Mouse (Mus musculus) urinary bladder, postnatal 4 days (tissue): ENCODE results near the gene Slc39a2.
A peak's percentile ranks its signal among the peaks of the same experiment; 100 is the strongest.
"Not testable (repeated sequence)": the region's sequence is repeated elsewhere in the genome, so short reads cannot be mapped to it uniquely, and the experiment has no call there.

ENCODE experiments used
- DNase-seq, 2 experiments: peaks; one replicate each; pipeline ENCODE4 v3.0.0; 2021 to 2022; ENCODE audit warnings: low spot score in 2 of 2

Gene Slc39a2

DNA sequence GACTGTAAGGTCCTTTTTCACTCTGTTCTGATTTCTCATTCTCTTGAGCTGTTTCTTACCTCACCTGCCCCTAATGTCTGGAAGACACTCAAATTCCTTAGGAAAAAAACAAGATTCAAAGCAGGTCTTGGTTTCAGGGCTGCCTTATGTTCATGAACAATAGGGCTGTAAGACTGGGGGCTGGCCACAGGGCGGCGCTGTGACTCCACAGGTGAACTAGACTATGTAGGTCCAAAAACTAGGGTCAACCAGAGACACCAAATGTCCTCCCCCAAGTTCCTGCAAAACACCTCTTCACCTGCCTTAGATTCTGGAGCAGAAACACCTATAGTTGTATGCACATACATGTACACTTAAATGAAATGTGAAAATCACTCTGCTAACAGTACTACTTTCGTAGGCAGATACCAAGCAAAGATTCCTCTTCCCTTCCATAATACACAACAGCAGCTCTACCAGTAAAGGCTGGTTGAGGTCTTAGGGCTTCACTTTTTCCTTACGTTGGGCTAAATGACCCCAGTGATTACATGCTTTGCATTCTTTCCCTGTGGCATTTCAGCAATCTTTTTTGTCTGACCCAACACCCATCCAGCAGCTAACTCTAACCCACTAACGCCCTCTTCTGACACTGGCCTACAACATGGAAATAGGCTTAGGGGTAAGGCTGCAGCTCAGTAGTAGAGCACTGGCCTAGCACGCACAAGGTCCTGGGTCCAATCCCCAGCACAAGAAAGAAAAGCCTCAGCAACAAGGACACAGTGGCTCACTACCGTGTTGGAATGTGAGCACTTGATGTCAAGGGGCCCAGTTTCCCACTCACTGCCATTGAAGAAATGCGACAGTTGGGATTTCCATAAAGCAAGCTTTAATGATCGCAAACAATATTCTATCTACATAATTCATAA is 10.4 kb downstream of the Slc39a2 start:
- peak; percentile 66 to 82 for DNase-seq

GRCm38 (mm10) chr14:51903782-51904181 is 11.1 kb downstream of the Slc39a2 start:
- no peak for DNase-seq

- no peak for DNase-seq
Measured at GRCm38 (mm10) chr14:51904706-51905105, 12.0 kb downstream of the Slc39a2 start.

GRCm38 (mm10) chr14:51906102-51906501 is 13.4 kb downstream of the Slc39a2 start:
- DNase-seq: no peak

DNA sequence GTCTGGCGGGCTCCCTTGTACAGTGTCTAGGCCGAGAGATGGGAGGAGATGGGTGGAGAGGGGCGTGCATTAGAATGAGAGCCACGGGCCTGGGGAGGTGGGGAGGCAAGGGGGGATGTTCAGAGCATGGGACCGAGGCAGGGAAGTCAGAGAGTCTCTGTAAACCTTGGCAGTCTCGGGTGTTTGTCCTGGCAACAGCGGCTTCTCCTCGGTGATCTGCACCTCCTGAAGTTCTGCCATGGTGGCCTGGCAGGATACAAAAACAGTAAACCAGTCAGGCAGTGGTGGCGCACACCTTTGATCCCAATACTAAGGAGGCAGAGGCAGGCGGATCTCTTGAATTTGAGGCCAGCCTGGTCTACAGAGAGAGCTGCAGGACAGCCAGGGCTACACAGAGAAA is 18.6 kb downstream of the Slc39a2 start:
- DNase-seq: no peak

DNA sequence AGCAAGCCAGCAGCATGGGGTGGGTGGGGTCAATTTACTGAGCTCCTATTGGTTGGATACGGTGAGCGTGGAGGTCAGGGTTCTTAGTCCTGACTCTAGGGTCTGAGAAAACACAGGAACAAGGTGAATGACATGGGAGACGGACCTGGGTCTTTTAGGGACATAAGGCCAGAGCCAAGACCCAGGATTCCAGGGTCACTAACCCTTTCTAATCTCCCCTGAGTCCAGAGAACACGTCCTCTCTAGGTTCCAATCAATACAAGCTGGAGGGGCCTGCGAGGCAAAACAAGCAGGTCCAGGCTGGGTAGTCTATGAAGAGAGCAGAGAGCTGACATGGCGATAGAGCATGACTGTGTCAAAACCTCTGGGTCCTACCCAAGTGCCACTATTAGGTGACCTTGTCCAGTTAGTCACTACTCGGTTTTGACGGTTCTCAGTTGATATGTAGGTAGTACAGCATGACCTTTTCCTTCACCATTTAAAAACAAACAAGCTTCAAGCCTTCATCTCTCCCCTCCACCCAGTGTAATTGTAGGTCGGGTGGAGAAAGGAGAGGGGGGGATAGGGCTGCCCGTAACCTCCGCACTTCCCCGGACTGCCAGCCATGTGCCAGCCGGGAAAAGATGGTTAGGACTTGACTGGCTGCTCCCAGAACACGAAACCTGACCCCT is 19.8 kb downstream of the Slc39a2 start:
- no peak for DNase-seq

- peak; percentile 76 to 81 for DNase-seq
Measured at GRCm38 (mm10) chr14:51913062-51913959, 20.6 kb downstream of the Slc39a2 start.

DNA sequence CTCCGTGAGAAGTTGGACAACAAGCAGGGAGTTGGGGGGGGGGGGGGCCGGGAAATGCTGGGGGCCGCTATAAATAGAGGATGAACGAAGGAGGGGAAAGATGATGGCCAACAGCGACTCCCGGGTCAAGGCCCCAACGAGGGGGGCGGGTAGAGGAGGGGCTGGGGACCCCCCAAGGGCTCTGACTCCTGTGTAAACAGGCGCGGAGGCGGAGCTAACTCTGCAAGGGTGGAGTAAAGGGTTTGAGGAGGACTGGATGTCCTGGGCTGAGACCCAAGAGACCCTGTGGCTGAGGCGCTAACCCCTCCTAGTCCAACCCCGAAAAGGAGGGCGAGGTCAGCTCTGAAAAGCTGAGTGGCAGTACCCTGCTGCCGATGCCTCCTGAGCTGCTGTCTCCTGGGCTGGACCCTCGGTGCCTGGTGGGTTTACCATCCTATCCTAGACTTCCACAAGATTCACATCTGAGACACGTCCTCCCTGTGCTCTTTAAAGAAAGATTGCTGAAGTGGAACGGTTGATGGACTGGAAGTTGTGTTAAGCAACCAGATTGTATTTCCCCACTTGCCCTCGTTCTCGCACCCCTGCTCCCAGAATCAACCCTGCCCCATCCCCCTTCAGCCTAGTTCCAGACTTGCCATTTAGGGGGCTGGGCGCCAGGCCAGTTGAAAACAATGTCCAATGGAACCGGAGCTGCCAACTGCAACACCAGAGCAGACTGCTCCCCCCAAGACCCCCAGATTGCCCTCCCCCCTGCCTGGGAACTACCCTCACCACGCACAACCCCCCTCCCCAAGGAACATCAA is 21.5 kb downstream of the Slc39a2 start, which contains the start of gene Ndrg2:
TSS of gene Ndrg2 (minus strand) at position 199 of the 803 bp plus-strand sequence.
- peak; percentile 71 to 81 for DNase-seq

DNA sequence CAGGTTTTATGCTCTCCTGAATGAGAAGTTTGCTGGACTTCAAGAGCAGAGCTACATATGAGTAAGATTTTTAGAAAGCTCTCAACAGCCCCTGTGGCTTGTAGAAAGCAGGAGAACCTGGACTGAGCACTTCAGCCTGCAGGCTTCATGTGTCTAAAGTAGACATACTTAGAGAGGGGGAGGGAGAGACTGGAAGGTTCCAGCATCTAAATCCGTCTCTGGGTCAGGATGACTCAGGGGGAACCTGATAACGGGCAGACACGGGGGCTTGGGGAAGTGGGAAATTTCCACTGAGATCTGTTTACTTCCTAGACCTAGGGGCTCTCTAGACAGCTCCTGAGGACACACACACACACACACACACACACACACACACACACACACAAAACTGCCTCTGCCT is 22.3 kb downstream of the Slc39a2 start:
- no peak for DNase-seq

DNA sequence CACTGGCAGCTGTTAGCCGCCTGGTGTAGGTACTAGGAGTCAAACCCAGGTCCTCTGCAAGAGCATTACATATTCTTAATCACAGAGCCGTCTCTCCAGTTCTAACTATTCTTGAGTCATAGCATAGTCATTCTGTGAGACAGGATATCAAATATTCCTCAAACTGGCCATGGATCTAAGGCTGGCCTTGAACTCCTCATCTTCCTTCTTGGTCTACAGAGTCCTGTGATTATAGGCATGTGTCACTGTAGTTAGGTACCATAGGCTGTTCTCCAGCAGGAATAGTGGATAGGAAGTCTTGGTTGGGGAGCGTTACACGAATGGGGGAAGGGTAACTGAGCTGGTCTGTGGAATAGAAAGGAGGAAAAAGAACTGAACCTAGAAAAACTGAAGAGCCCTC is 23.9 kb downstream of the Slc39a2 start:
- no peak for DNase-seq

DNA sequence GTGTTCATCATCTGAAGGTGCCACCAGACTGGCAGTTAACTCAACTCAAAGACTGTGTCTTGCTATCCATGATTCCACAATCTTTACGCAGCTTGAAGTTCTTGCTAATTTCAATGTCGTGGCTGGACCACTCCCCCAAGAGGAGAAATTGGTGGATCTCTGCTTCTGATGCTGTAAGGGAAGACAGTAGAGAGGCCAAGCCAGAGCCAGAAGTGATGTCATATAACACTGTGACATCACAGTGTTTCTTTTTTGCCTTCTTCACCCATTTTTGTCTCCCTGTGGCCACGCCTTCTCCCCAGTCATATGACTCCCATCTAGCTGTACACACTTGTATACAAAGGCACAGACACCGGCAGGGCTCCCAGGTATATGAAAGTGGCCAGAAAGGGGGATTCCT is 25.4 kb downstream of the Slc39a2 start, which contains the start of gene Tppp2:
TSS of gene Tppp2 (plus strand) at position 301 of the 400 bp plus-strand sequence.
- DNase-seq: no peak

GRCm38 (mm10) chr14:51918966-51919365 is 26.3 kb downstream of the Slc39a2 start:
- no peak for DNase-seq

GRCm38 (mm10) chr14:51921759-51922570 is 29.3 kb downstream of the Slc39a2 start:
- DNase-seq: peak in 1 of 2 experiments; percentile 71

- no peak for DNase-seq
Measured at GRCm38 (mm10) chr14:51922571-51922865, 29.8 kb downstream of the Slc39a2 start, which contains the start of gene Rnase13. TSS of gene Rnase13 (minus strand) at chr14:51922773.

DNA sequence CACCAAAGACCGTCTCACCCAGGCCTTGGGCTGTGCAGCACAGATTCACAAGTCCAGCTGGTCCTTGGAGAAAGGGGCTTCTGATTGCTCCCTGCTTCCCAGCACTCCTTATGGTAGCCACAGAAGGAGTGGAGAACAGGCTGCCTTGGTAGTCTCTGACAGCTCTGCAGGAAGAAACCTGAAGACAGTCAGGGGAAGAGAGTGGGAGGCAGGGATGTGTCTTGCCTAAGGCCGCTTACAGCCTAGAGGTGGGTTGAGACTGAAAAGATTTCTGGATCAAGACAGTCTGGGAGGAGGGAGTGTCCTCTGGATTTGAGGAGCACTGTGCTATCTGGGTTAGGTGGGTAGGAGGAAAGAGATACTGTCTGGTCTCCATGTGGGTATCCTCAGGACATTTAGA is 30.2 kb downstream of the Slc39a2 start:
- DNase-seq: no peak

- DNase-seq: no peak
Measured at GRCm38 (mm10) chr14:51923492-51923891, 30.8 kb downstream of the Slc39a2 start.

DNA sequence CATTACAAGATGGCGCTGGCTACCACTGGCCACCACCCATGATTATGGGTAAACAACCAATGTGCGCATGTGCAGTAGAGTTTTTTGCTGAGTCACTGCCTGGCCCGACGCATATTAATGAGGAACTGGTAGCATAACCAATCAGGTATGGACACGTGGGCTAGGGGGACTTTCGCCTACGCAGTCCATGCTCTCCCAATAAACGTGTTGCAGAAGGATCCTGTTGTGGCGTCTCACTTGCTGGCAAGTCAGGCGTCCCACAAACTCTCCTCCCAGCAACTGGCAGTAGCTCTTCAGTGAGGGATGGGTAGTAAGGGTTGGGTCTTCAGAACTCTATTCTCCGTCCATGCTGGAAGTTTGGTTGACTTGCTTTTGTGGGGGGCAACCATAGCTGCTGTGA is 34.2 kb downstream of the Slc39a2 start:
- DNase-seq: not testable (repeated sequence)

- DNase-seq: peak; percentile 66 to 71
Measured at GRCm38 (mm10) chr14:51929309-51929943, 36.7 kb downstream of the Slc39a2 start.

DNA sequence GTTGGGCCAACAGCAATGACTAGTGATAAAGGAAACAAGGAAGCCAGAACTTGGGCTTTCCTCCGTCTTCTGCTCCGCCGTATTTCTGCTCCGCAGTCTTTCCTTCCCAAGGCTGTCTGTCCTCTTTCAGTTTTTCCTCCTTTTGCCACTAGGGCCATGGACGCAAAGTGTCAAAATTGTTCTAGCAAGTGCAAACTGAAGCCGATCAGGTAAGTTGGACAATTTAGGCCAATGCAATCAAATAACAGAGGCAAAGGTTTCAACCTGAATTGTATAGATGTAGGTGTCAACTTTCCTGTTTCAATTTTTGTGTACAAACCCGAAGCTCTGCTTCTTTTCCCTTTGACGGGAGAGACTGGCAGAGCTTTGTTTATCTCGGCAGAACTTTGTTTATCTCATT is 37.3 kb downstream of the Slc39a2 start:
- no peak for DNase-seq

DNA sequence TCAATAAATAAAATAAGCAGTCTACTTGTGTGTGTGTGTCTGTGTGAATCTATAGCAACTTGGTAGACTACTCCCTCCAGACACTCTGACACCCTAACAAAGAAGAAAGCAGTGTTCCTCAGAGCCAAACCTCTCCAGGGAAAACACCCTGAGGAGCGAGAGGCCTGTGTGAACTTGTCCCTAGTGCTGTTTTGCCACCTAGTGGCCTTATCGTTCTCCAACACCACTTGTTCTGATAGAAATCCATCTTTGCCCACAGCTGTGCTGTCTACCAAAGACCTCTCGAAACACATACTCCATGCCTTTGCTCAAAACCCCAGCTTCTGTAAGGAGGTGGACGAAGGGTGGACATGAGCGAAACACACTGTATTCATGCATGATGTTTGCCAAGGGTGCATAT is 38.1 kb downstream of the Slc39a2 start:
- peak; percentile 59 to 69 for DNase-seq
